Mouse (Mus musculus) heart, embryonic 11.5 days (tissue): ENCODE data around the gene Gm20388. TPM values are rescaled to one million over a fixed set of nuclear protein-coding genes. Genes with fewer than 3 reads are reported as not detected.
A peak's percentile ranks its signal among the peaks of the same experiment; 100 is the strongest.

Experiments used
- ATAC-seq: fragments of 200-750 bp; cut with Nextera tagmentation; replicated peaks from 2 replicates; pipeline ENCODE4 v1.8.0; 2017; ENCODE audit warnings: moderate library complexity; ENCODE audit not compliant: insufficient number of reproducible peaks, low FRiP score, low TSS enrichment
- H3K27ac ChIP-seq: fragments of 300-500 bp; sonication (generic); 2 replicates; pipeline ENCODE4 v1.5.1; 2014; ENCODE audit warnings: mild to moderate bottlenecking, low read depth, low read length
- H3K27me3 ChIP-seq: fragments of 300-500 bp; sonication (generic); 2 replicates; pipeline ENCODE4 v1.6.1; 2014; ENCODE audit warnings: mild to moderate bottlenecking, low read length, mixed read lengths; ENCODE audit not compliant: control insufficient read depth, insufficient read depth
- H3K36me3 ChIP-seq: fragments of 300-500 bp; sonication (generic); 2 replicates; pipeline ENCODE4 v1.6.1; 2014; ENCODE audit warnings: mild to moderate bottlenecking, low read length, moderate library complexity, mixed read lengths; ENCODE audit not compliant: control insufficient read depth, insufficient read depth
- H3K4me1 ChIP-seq: fragments of 300-500 bp; sonication (generic); 2 replicates; pipeline ENCODE4 v1.6.1; 2014; ENCODE audit warnings: low read length; ENCODE audit not compliant: control insufficient read depth, insufficient read depth
- H3K4me2 ChIP-seq: fragments of 300-500 bp; sonication (generic); 2 replicates; pipeline ENCODE4 v1.6.1; 2014; ENCODE audit warnings: mild to moderate bottlenecking, moderate library complexity
- H3K4me3 ChIP-seq: fragments of 300-500 bp; sonication (generic); 2 replicates; pipeline ENCODE4 v1.5.1; 2014; ENCODE audit warnings: low read depth, low read length
- H3K9ac ChIP-seq: fragments of 300-500 bp; sonication (generic); 2 replicates; pipeline ENCODE4 v1.6.1; 2014; ENCODE audit warnings: mild to moderate bottlenecking, low read depth, low read length, moderate library complexity
- H3K9me3 ChIP-seq: fragments of 300-500 bp; sonication (generic); replicated peaks from 2 replicates; pipeline ENCODE4 v1.6.1; 2016; ENCODE audit warnings: low read length; ENCODE audit not compliant: control insufficient read depth
- WGBS: fragments of 180-500 bp; shearing (Covaris S2); extraction: QIAGEN DNeasy Blood & Tissue Kit; methylation state at CpG from one replicate; pipeline ENCODE4 v1.1.7; 2014; ENCODE audit not compliant: insufficient replicate concordance; 5-methylcytosine and 5-hydroxymethylcytosine counted together
- polyA plus RNA-seq: library from polyadenylated mRNA; unstranded; fragments of >200 nt; fragmentation: Nextera tagmentation; extraction: Ambion mirVana; gene quantifications from 2 replicates; pipeline ENCODE4 v1.2.1, GENCODE M21; 2014

The Gm20388 gene
- polyA plus RNA-seq, 1 experiment from 2014 or later = 6.4 TPM

DNA sequence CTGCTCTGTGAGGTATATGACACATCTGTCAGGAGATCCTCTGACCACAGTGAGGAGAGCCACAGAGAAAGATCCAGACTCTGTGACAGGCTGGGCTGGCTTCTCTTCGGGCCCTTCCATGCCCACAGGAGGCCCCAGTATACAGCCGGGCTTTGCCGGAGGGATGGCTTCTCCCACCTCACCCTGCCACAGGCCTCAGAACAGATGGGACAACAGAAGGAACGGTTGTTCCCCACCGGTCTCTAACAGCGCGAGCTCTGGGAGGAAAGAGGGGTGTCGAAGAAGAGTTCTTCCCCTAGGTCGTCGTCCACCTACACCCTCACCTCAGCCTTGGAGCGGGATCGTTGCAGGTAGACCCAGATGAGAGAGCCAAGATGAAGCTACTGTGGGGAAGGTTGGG is 520.4 kb downstream of the Gm20388 start:
- 83% methylated on average over 12 of the region's 12 CpGs for WGBS
- Histone ChIP-seq H3K36me3 (no peaks in the 10 kb centered on the region), H3K9ac (no peak overlapping the region), H3K4me1 (peaks cover 15% of the 10 kb centered on the region), H3K9me3 (no peaks in the 10 kb centered on the region; the same call in 1 of the 2 replicates), H3K4me3 (no peak overlapping the region), H3K27me3 (no peaks in the 10 kb centered on the region), H3K27ac (no peak overlapping the region), H3K4me2 (no peak overlapping the region)
- no peak for ATAC-seq

GRCm38 (mm10) chr8:120432438-120432837 is 521.8 kb downstream of the Gm20388 start:
- ATAC-seq = no peak
- no peaks in the 10 kb centered on the region; the same call in 1 of the 2 replicates for H3K9me3 ChIP-seq
- H3K4me2 ChIP-seq = no peak overlapping the region
- WGBS = 70% methylated on average over 7 of the region's 7 CpGs
- H3K4me3 ChIP-seq = no peak overlapping the region
- H3K27ac ChIP-seq = no peak overlapping the region
- peaks cover under 1% of the 10 kb centered on the region for H3K27me3 ChIP-seq
- H3K36me3 ChIP-seq = no peaks in the 10 kb centered on the region
- H3K9ac ChIP-seq = no peak overlapping the region
- H3K4me1 ChIP-seq = peaks cover 4% of the 10 kb centered on the region

- H3K9ac ChIP-seq = no peak overlapping the region
- WGBS = 86% methylated on average over 7 of the region's 7 CpGs
- H3K4me2 ChIP-seq = no peak overlapping the region
- H3K36me3 ChIP-seq = no peaks in the 10 kb centered on the region
- H3K4me1 ChIP-seq = peaks cover 2% of the 10 kb centered on the region
- H3K4me3 ChIP-seq = no peak overlapping the region
- H3K27ac ChIP-seq = no peak overlapping the region
- no peaks in the 10 kb centered on the region; the same call in 1 of the 2 replicates for H3K9me3 ChIP-seq
- peaks cover 6% of the 10 kb centered on the region for H3K27me3 ChIP-seq
- no peak for ATAC-seq
Observed at GRCm38 (mm10) chr8:120433143-120433542, 522.5 kb downstream of the Gm20388 start.

- H3K4me3 ChIP-seq = no peak overlapping the region
- no peak overlapping the region for H3K27ac ChIP-seq
- ATAC-seq = no peak
- no peak overlapping the region for H3K4me2 ChIP-seq
- H3K9ac ChIP-seq = no peak overlapping the region
- 86% methylated on average over 1 of the region's 1 CpGs for WGBS
- peaks cover 10% of the 10 kb centered on the region for H3K27me3 ChIP-seq
- no peaks in the 10 kb centered on the region; the same call in 1 of the 2 replicates for H3K9me3 ChIP-seq
- peaks cover 2% of the 10 kb centered on the region for H3K4me1 ChIP-seq
- H3K36me3 ChIP-seq = no peaks in the 10 kb centered on the region
Observed at GRCm38 (mm10) chr8:120433734-120434133, 523.1 kb downstream of the Gm20388 start.

GRCm38 (mm10) chr8:120435781-120436180 is 525.1 kb downstream of the Gm20388 start:
- Histone ChIP-seq H3K27ac (no peak overlapping the region), H3K36me3 (no peaks in the 10 kb centered on the region), H3K27me3 (peaks cover 13% of the 10 kb centered on the region), H3K9me3 (no peaks in the 10 kb centered on the region; the same call in 1 of the 2 replicates), H3K4me2 (no peak overlapping the region), H3K4me1 (peaks cover 12% of the 10 kb centered on the region), H3K9ac (no peak overlapping the region), H3K4me3 (no peak overlapping the region)
- WGBS = 88% methylated on average over 15 of the region's 15 CpGs
- no peak for ATAC-seq

DNA sequence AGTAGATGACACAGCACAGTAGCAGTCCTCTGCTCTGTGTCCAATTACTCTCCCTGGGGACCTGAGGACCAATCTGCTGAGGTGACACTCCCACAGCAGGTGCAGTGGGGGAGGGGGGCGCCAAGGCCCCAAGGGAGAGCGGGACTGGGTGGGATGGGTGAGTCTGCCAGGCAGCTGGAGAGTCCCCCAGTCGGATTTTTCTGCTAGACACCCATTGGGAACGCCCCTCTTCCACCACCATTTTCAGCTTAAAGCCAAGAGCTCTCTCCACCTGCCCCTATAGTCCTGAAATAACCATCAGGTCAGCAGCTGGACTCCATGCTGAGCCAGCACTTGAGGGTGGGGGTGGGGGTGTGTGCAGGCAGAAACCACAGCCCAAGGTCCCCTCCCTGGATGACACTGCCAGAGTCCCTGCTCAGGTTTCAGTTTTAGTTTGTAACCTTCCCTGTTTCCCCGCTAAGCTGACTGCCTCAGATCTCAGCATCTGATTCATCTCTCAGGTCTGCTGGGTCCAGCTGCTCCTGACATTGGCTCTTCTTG is 525.9 kb downstream of the Gm20388 start:
- Histone ChIP-seq H3K27ac (no peak overlapping the region), H3K9ac (no peak overlapping the region), H3K4me1 (peaks cover 12% of the 10 kb centered on the region), H3K9me3 (no peaks in the 10 kb centered on the region; the same call in 1 of the 2 replicates), H3K4me2 (no peak overlapping the region), H3K27me3 (peaks cover 13% of the 10 kb centered on the region), H3K36me3 (no peaks in the 10 kb centered on the region), H3K4me3 (no peak overlapping the region)
- no peak for ATAC-seq
- WGBS = 51% methylated on average over 5 of the region's 5 CpGs

- no peak for ATAC-seq
- Histone ChIP-seq H3K4me1 (peaks cover 18% of the 10 kb centered on the region), H3K27ac (no peak overlapping the region), H3K27me3 (peaks cover 13% of the 10 kb centered on the region), H3K4me2 (no peak overlapping the region), H3K4me3 (no peak overlapping the region), H3K9ac (no peak overlapping the region), H3K9me3 (no peaks in the 10 kb centered on the region; the same call in 1 of the 2 replicates), H3K36me3 (no peaks in the 10 kb centered on the region)
- 76% methylated on average over 1 of the region's 1 CpGs for WGBS
Observed at GRCm38 (mm10) chr8:120437207-120437606, 526.6 kb downstream of the Gm20388 start.

DNA sequence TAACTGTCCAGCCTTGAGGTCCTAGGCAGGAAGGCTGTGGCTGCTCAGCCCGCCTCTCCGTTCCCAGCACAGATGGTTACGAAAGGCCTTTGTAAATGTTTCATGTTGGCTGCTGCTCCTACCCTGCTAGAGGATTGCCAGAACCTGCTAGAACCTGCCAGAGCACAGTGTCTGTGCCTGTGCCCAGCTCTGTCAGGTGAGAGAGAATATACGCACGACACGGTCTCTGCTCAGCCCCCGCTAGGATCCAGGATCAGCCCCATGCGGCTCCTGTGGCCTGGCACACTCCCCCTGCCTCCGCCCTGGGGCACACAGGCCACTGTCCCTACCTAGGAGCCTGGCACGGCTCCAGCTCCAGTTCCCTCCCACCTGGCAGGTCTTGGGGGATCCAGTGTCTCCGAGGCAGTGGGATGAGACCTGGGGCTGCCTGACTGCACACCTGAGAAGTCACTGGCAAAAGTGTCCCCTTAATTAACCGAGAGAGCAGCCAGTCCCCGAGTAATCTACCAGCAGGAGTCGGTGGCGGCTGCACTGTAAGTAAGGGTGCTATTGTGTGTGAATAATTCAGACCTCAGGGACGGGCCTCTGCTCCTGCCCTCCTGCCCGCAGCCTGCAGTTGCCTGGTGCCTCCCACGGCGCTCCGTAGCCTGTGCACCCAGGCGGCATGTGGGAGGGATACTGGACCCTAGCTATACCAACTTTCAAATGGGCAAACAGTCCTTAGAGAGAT is 527.2 kb downstream of the Gm20388 start:
- 81% methylated on average over 21 of the region's 21 CpGs for WGBS
- Histone ChIP-seq H3K4me1 (peaks cover 24% of the 10 kb centered on the region), H3K27ac (no peak overlapping the region), H3K27me3 (peaks cover 13% of the 10 kb centered on the region), H3K4me3 (no peak overlapping the region), H3K36me3 (no peaks in the 10 kb centered on the region), H3K9me3 (no peaks in the 10 kb centered on the region; the same call in 1 of the 2 replicates), H3K4me2 (no peak overlapping the region), H3K9ac (no peak overlapping the region)
- ATAC-seq = 0 out of 2 replicates have a peak, but pooled peaks have one; percentile 15
